Mouse (Mus musculus) naive thymus-derived CD4-positive, alpha-beta T cell, adult 2 months (primary cell): ENCODE measurements around the gene Gm10486.
"Not testable (repeated sequence)": the region's sequence is repeated elsewhere in the genome, so short reads cannot be mapped to it uniquely, and the experiment has no call there.

Experiments used
- DNase-seq: peaks from one replicate; pipeline ENCODE4 v3.0.0-alpha.2; 2011; ENCODE audit warnings: low read depth

Gene Gm10486

GRCm38 (mm10) chrX:35067084-35067483, at the start of gene Gm10486:
Gene Gm10486 (plus strand): TSS chrX:35067384.
- DNase-seq, result not testable (repeated sequence)
